Mouse (Mus musculus) forebrain, embryonic 16.5 days (tissue): Measurements from ENCODE around the gene Gjb4. TPM values are rescaled to one million over a fixed set of nuclear protein-coding genes. Genes with fewer than 3 reads are reported as not detected.

ENCODE experiments used
- polyA plus RNA-seq: library from polyadenylated mRNA; unstranded; fragments of >200 nt; fragmentation: Nextera tagmentation; extraction: Ambion mirVana; gene quantifications from 2 replicates; pipeline ENCODE4 v1.2.1, GENCODE M21; 2015

The Gjb4 gene
- polyA plus RNA-seq, 1 experiment from 2014 or later = not detected

Other genes with a start within 250 kb of the Gjb4 start
- gene Tmem35b, start 230.4 kb downstream of the Gjb4 start, polyA plus RNA-seq = 12.6 and 14.6 TPM in 2 replicates
- 7.7 and 8.3 TPM in 2 replicates for gene Dlgap3, start 184.9 kb downstream of the Gjb4 start, polyA plus RNA-seq
- 49.3 and 52.8 TPM in 2 replicates for gene Smim12, start 110.3 kb downstream of the Gjb4 start, polyA plus RNA-seq
- gene Gja4, start 40.0 kb downstream of the Gjb4 start, polyA plus RNA-seq = 13.3 and 16.4 TPM in 2 replicates
- not detected in 2 replicates for gene Gjb3, start 23.2 kb downstream of the Gjb4 start, polyA plus RNA-seq
- gene Gjb5, start 4.1 kb upstream of the Gjb4 start, polyA plus RNA-seq = 0.11 and 0.14 TPM in 2 replicates